Mouse (Mus musculus): ENCODE measurements around the gene Atat1. TPM values are rescaled to one million over a fixed set of nuclear protein-coding genes. Genes with fewer than 3 reads are reported as not detected.

The Atat1 gene
- total and polyA plus RNA-seq, 3 experiments, result 5.7 to 12.5 (median 10.4) TPM

GRCm38 (mm10) chr17:35922566-35922965 lies 12.7 kb upstream of the Atat1 start:
- Histone ChIP-seq H3K4me1 (ENCODE audit: control insufficient read depth in 1 of 2, insufficient read depth in 2 of 2) (peaks cover 6 to 47% of the 10 kb centered on the region in 2 experiments; a peak in 3 of 4 replicates), H3K4me2 (ENCODE audit: insufficient read depth, low read depth, poor library complexity, severe bottlenecking) (no peak overlapping the region), H3K27ac (ENCODE audit: insufficient read depth, low read depth) (no peak overlapping the region), H3K9me3 (replicated peaks; ENCODE audit: low read length) (no peaks in the 10 kb centered on the region), H3K27me3 (replicated peaks) (no peaks in the 10 kb centered on the region), H3K79me2 (replicated peaks; ENCODE audit: control insufficient read depth, extremely low read depth, insufficient read depth, poor library complexity, severe bottlenecking) (peaks cover 20% of the 10 kb centered on the region), H3K9ac (ENCODE audit: insufficient read depth, low read depth) (no peak overlapping the region), H3K36me3 (replicated peaks in 1 of 2; ENCODE audit: control insufficient read depth in 1 of 2, insufficient read depth in 1 of 2, low read length in 1 of 2) (peaks cover 46 to 79% of the 10 kb centered on the region in 2 experiments), H3K4me3 (replicated peaks in 1 of 3; ENCODE audit: low read depth in 2 of 3, low read length in 2 of 3, poor library complexity in 1 of 3) (no peak overlapping the region)
- in situ Hi-C loops (cut with MboI; ENCODE audit: low pct_ligation_motif_present, low pct_unique_long_range_greater_than_20kb, low sequenced_read_pairs) (no loop called here), dilution Hi-C loops (cut with MboI; ENCODE audit: extremely low pct_ligation_motif_present, extremely low pct_unique_long_range_greater_than_20kb, low sequenced_read_pairs) (no loop called here)
- TF ChIP-seq MAZ (IDR thresholded peaks at IDR 0.05; ENCODE audit: low read depth, low read length), result no peak
- TF ChIP-seq E2F4 (IDR thresholded peaks at IDR 0.05; ENCODE audit: insufficient replicate concordance, low read depth, low read length), result no peak
- DNase-seq (ENCODE audit: extremely low read depth), result no peak

GRCm38 (mm10) chr17:35921710-35922109 lies 11.8 kb upstream of the Atat1 start:
- H3K9me3 ChIP-seq (replicated peaks; ENCODE audit: low read length), result no peaks in the 10 kb centered on the region
- H3K4me2 ChIP-seq (ENCODE audit: insufficient read depth, low read depth, poor library complexity, severe bottlenecking), result no peak overlapping the region
- no peak overlapping the region for H3K9ac ChIP-seq (ENCODE audit: insufficient read depth, low read depth)
- no peaks in the 10 kb centered on the region for H3K27me3 ChIP-seq (replicated peaks)
- dilution Hi-C loops (cut with MboI; ENCODE audit: extremely low pct_ligation_motif_present, extremely low pct_unique_long_range_greater_than_20kb, low sequenced_read_pairs) (no loop called here), in situ Hi-C loops (cut with MboI; ENCODE audit: low pct_ligation_motif_present, low pct_unique_long_range_greater_than_20kb, low sequenced_read_pairs) (no loop called here)
- no peak overlapping the region for H3K4me3 ChIP-seq (replicated peaks in 1 of 3; ENCODE audit: low read depth in 2 of 3, low read length in 2 of 3, poor library complexity in 1 of 3)
- peaks cover 39 to 77% of the 10 kb centered on the region in 2 experiments for H3K36me3 ChIP-seq (replicated peaks in 1 of 2; ENCODE audit: control insufficient read depth in 1 of 2, insufficient read depth in 1 of 2, low read length in 1 of 2)
- no peak overlapping the region for H3K27ac ChIP-seq (ENCODE audit: insufficient read depth, low read depth)
- H3K79me2 ChIP-seq (replicated peaks; ENCODE audit: control insufficient read depth, extremely low read depth, insufficient read depth, poor library complexity, severe bottlenecking), result peaks cover 27% of the 10 kb centered on the region
- peaks cover 6 to 47% of the 10 kb centered on the region in 2 experiments; a peak in 3 of 4 replicates for H3K4me1 ChIP-seq (ENCODE audit: control insufficient read depth in 1 of 2, insufficient read depth in 2 of 2)
- DNase-seq (ENCODE audit: extremely low read depth), result no peak
- 0 out of 2 replicates have a peak, but pooled peaks have one; percentile 1 for TF ChIP-seq MYC (IDR thresholded peaks at IDR 0.05; ENCODE audit: low read depth, low read length)
- TF ChIP-seq RAD21 (IDR thresholded peaks at IDR 0.05; ENCODE audit: low read depth, low read length), result no peak

GRCm38 (mm10) chr17:35920862-35921562 lies 11.1 kb upstream of the Atat1 start:
- no peaks in the 10 kb centered on the region for H3K9me3 ChIP-seq (replicated peaks; ENCODE audit: low read length)
- peak; percentile 46 for DNase-seq (ENCODE audit: extremely low read depth)
- no peak overlapping the region for H3K4me2 ChIP-seq (ENCODE audit: insufficient read depth, low read depth, poor library complexity, severe bottlenecking)
- peak overlapping the region; percentile 46; the same call in 1 of the 2 replicates for H3K9ac ChIP-seq (ENCODE audit: insufficient read depth, low read depth)
- H3K36me3 ChIP-seq (replicated peaks in 1 of 2; ENCODE audit: control insufficient read depth in 1 of 2, insufficient read depth in 1 of 2, low read length in 1 of 2), result peaks cover 32 to 70% of the 10 kb centered on the region in 2 experiments
- in situ Hi-C loops (cut with MboI; ENCODE audit: low pct_ligation_motif_present, low pct_unique_long_range_greater_than_20kb, low sequenced_read_pairs), result no loop called here
- H3K27me3 ChIP-seq (replicated peaks), result no peaks in the 10 kb centered on the region
- H3K79me2 ChIP-seq (replicated peaks; ENCODE audit: control insufficient read depth, extremely low read depth, insufficient read depth, poor library complexity, severe bottlenecking), result peaks cover 27% of the 10 kb centered on the region
- peaks cover 6 to 47% of the 10 kb centered on the region in 2 experiments; a peak in 3 of 4 replicates for H3K4me1 ChIP-seq (ENCODE audit: control insufficient read depth in 1 of 2, insufficient read depth in 2 of 2)
- H3K27ac ChIP-seq (ENCODE audit: insufficient read depth, low read depth), result no peak overlapping the region
- H3K4me3 ChIP-seq (replicated peaks in 1 of 3; ENCODE audit: low read depth in 2 of 3, low read length in 2 of 3, poor library complexity in 1 of 3), result no peak overlapping the region
- TF ChIP-seq RCOR1 (conservative IDR thresholded peaks at IDR 0.05; ENCODE audit: low read depth, low read length) (no peak), KAT2A (IDR thresholded peaks at IDR 0.05; ENCODE audit: insufficient replicate concordance, low read length) (no peak), MYC (IDR thresholded peaks at IDR 0.05; ENCODE audit: low read depth, low read length) (0 out of 2 replicates have a peak, but pooled peaks have one; percentile 10), UBTF (IDR thresholded peaks at IDR 0.05; ENCODE audit: low read depth, low read length) (no peak), SMC3 (IDR thresholded peaks at IDR 0.05; ENCODE audit: low read depth, low read length) (peak; percentile 16; the same call in 1 of the 2 replicates), POLR2AphosphoS2 (IDR thresholded peaks at IDR 0.05; ENCODE audit: low read depth, low read length) (peak; percentile 84; the same call in 1 of the 2 replicates), MAX (IDR thresholded peaks at IDR 0.05; ENCODE audit: low read length) (no peak), MAFK (IDR thresholded peaks at IDR 0.05; ENCODE audit: insufficient replicate concordance, low read length) (no peak), NELFE (IDR thresholded peaks at IDR 0.05; ENCODE audit: low read depth, low read length) (no peak), USF1 (IDR thresholded peaks at IDR 0.05; ENCODE audit: low read depth, low read length) (no peak), MXI1 (IDR thresholded peaks at IDR 0.05; ENCODE audit: low read depth, low read length) (no peak; the same call in 1 of the 2 replicates), TBP (conservative IDR thresholded peaks at IDR 0.05; ENCODE audit: low read depth, low read length) (no peak), CTCF (conservative IDR thresholded peaks at IDR 0.05 in 1 of 2, IDR thresholded peaks at IDR 0.05 in 1 of 2; ENCODE audit: low read depth in 2 of 2, low read length in 2 of 2) (peak; percentile 30 to 61; a peak in 2 of 4 replicates), ZMIZ1 (IDR thresholded peaks at IDR 0.05; ENCODE audit: low read depth, low read length) (peak; percentile 20; the same call in 1 of the 2 replicates), E2F4 (IDR thresholded peaks at IDR 0.05; ENCODE audit: insufficient replicate concordance, low read depth, low read length) (no peak), NRF1 (IDR thresholded peaks at IDR 0.05; ENCODE audit: low read depth, low read length) (no peak)
- dilution Hi-C loops (cut with MboI; ENCODE audit: extremely low pct_ligation_motif_present, extremely low pct_unique_long_range_greater_than_20kb, low sequenced_read_pairs), result no loop called here

All from CH12.LX (cell line).